Mouse (Mus musculus) frontal cortex, adult (tissue): Measurements from ENCODE around the gene Armh3.

Source experiments
- ATAC-seq: cut with Nextera tagmentation; 2 replicates; pipeline ENCODE4 v1.9.2; 2017; ENCODE audit warnings: mild to moderate bottlenecking, moderate library complexity, mixed read lengths; ENCODE audit not compliant: low TSS enrichment

Gene Armh3

GRCm38 (mm10) chr19:45911236-45912025 lies 86.9 kb downstream of the Armh3 start:
- ATAC-seq, result peak; percentile 51; the same call in 1 of the 2 replicates

DNA sequence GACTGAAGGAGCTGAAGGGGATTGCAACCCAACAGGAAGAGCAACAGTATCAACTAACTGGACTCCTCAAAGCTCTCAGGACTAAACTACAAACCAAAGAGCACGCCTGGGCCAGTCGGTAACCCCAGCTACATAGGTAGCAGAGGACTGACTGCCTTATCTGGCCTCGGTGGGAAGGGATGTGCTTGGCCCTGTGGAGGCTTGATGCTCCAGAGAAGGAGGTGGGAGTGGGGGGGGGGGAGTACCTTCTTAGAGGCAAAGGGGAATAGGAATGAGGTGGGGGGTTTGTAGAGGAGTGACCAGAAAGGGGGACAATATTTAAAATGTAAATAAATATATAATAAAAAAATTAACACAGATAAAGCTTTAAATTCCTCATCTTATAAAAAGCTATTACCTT lies 90.0 kb downstream of the Armh3 start:
- ATAC-seq, result no peak

GRCm38 (mm10) chr19:45907416-45907815 lies 90.9 kb downstream of the Armh3 start:
- no peak for ATAC-seq

DNA sequence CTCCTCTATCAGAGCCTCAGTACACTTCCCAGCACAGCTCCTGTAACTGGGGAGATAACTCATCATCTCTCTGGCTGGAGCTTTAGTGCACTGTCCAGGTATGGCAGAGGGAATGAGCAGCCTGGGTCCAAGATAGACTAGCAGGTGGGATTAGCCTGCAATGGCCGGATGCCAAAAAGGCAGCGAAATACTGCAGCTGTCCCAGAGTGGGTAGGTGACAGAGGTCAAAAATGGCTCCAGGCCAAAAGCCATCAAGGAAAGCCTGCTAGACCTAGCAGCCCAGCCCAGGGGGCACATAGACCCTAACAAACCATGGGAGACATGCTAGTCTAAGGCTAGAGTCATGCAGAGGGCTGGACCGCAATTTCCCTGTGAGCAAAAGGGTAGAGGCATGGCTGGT lies 94.4 kb downstream of the Armh3 start:
- ATAC-seq, result no peak

- ATAC-seq, result no peak
Observed at GRCm38 (mm10) chr19:45902390-45903035, 95.8 kb downstream of the Armh3 start.

- no peak for ATAC-seq
Observed at GRCm38 (mm10) chr19:45900836-45901235, 97.5 kb downstream of the Armh3 start.

DNA sequence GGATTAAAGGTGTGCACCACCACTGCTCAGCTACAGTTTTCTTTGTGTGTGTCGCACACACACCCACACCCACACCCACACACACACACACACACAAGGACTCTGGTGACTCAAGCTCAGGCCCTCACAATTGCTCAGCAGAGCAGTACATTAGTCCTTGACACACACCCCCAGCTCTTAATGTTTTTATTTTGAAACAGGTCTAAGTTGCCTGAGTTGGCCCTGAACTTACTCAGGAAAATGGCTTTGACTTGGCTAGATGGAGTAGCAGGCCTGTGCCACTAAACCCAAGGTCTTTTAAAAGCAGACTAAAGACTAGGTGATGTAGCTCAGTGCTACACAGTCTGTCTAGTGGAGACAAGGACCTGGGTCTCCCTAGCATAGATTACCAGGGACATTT lies 102.6 kb downstream of the Armh3 start:
- ATAC-seq, result no peak

GRCm38 (mm10) chr19:45882056-45882455 lies 116.2 kb downstream of the Armh3 start:
- ATAC-seq, result peak; percentile 55; the same call in 1 of the 2 replicates

- no peak for ATAC-seq
Observed at GRCm38 (mm10) chr19:45873320-45873719, 125.0 kb downstream of the Armh3 start.

DNA sequence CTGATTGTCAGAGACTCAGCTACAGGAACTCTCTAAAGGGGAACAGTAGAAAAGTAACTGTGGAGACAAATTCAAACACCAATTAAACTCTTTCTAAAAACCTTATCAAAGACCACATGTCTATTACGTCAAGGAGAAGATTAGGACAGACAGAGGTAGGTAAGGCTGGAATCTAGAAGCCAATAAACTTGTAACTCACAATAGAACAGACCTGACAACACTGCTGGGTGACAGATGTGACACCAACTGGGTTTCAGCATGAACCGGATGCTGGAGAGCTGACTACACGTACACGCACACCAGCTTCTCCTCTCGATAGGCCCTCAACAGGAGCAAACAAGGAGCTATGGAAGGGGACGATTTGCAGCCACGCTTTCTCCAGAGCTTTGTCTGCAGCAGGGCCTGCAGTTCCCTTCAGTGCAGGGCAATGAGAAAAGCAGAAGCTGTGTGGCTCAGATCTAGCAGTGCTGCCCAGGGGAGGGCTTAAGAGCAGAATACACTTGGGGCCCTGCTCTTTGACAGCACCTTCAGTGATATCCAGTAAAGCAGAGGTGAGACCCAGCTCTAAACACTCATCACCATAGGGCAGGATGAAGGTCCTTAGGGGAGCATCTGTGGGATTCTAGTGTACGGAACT lies 142.9 kb downstream of the Armh3 start:
- ATAC-seq, result no peak

DNA sequence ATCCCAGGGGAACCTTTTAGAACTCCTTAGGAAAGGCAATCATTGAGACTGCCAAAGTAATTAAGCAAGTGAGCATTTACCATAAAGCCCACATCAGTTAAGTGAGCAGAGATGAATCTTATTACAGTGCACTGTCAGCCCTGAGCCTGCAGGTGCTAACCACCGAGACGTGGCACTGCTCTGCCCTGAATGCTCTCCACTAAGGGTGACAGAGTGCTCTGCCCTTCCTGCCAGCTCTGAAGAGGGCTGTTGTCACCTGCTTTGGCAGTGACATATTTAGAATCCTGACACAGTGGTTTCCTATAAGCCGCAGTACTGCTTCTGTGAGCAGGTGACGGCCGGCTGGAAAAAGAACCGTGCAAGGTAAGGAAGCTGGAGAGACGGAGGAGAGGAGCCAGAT lies 143.8 kb downstream of the Armh3 start:
- ATAC-seq, result peak; percentile 44

- no peak for ATAC-seq
Observed at GRCm38 (mm10) chr19:45847733-45848093, 150.6 kb downstream of the Armh3 start.

- ATAC-seq, result no peak
Observed at GRCm38 (mm10) chr19:45847016-45847732, 151.1 kb downstream of the Armh3 start.

DNA sequence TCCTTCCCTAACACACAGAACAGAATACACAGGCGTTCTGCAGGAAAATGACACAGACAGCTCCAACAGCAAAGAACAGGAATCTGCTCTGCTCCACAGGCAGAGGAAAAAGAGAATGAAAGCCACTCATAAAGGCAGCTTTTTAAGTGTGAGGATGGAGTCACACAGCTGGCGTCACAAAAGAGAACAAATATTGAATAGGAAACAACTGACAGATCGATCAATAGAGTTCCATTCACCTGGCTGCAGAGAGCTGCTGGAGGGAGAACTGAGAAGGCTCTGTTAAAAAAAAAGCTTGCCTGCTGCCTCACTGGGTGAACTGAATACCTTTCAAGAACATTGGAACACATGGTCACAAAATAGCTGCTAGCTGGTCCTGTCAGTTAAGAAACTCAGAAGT lies 154.1 kb downstream of the Armh3 start:
- peak; percentile 50; the same call in 1 of the 2 replicates for ATAC-seq

GRCm38 (mm10) chr19:45843424-45843823 lies 154.9 kb downstream of the Armh3 start:
- no peak for ATAC-seq

GRCm38 (mm10) chr19:45837050-45837994 lies 161.0 kb downstream of the Armh3 start:
- ATAC-seq, result peak; percentile 79

- ATAC-seq, result no peak
Observed at GRCm38 (mm10) chr19:45835490-45835889, 162.8 kb downstream of the Armh3 start.

DNA sequence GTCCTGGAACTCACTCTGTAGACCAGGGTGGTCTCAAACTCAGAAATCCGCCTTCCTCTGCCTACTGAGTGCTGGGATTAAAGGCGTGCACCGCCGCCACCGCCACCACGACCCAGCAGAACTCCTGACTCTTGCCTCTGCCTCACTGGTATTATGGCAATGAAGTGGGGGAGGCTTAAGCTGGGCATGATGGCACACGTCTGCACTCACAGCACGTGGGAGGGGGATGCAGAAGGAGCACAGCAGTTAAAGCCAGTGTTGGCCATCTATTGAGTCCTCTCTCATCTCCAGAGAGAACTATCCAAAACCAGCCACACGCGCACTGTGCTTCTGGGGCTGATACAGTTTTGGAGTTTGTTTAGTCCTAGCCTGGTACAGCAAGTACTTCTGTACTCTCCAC lies 164.6 kb downstream of the Armh3 start:
- ATAC-seq, result no peak

DNA sequence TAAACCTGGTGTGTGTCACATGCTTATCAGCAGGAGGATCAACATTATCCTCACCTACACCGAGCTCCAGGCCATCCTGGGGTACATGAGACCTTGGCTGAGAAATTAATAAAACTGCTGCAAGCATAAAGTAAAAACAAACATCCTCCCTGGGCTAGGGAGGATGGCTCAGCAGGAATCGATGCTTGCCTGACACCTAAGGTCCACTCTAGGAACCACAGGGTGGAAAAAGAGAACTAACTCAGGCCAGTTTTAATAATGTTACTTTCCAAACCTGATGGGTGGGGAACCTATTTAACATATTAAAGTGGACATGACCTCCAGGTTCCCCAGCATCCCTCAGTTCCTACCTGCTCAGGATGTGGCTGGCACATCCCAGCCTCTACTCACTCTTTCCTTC lies 167.6 kb downstream of the Armh3 start:
- no peak for ATAC-seq

DNA sequence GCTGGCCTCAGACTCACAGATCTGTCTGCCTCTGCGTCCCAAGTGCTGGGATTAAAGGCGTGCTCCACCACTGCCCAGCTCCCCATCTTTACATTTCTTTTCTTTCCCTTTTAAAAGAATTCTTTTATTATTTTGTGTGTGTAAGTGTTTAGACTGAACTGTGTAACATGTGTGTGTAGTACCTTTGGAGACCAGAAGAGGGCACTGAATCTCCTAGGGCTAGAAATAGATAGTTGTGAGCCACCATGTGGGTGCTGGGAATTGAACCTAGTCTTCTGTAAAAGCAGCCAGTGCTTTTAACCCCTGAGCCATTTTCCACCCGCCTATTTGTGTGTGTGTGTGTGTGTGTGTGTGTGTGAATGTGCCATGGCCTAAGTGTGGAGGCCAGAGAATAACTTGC lies 170.6 kb downstream of the Armh3 start:
- ATAC-seq, result no peak

DNA sequence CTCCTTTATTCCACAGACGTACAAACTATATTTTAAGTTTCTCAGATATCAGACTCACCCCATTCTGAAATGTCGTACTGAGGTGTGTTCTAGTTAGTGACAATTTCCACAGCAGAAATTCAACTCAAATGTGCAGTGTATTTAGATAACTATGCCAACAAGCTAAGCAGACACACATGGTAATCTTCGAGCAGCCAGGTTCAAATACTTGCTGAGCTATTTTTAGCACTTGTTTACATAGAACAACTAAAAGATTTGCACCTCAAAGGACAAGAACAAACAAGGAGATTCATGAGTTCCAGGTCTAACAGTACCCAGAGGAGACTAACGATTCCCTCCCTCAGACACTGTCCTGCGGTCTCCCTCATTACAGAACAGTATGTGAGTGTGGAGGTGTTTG lies 171.2 kb downstream of the Armh3 start:
- no peak for ATAC-seq
